Mouse (Mus musculus): Measurements from ENCODE around the gene Hnrnpll.
A peak's percentile ranks its signal among the peaks of the same experiment; 100 is the strongest.
"Not testable (repeated sequence)": the region's sequence is repeated elsewhere in the genome, so short reads cannot be mapped to it uniquely, and the experiment has no call there.

Gene Hnrnpll

DNA sequence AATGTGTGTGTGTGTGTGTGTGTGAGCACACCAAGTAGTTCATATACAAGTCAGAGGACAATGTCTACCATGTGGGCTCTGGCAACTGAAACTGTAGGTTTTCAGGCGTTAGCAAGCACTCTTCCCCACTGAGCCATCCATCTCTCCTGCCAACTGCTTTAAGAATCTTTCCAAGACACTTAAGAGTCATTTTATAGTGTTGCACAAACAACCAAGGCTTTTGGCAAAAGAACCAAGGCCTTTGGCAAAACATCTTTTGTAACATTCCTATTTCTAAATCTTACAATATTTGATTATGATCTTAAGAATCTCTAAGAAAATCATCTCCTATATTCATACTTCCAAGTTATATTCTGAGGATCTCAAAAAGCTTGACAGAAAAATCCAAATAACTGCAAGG is 2.4 kb downstream of the Hnrnpll start:
- DNase-seq (ENCODE audit: low read depth) = no peak

DNA sequence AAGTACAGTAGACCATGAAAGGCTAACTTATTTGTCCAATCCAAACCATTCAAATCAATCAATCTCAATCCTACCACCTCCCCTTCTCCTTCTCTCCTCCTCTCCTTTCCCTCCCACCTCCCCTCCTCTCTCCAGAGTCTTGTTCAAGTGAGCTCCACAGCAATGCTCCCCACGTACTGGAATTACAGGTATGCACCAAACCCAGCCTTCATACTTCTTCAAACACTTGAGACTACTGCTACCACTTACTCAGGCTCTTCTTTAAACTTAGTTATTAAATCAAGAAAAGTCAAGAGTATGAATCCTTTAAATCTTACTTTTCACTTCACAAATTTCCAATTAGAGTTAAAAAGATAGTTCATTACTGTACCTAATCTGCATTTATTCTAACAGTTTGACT is 3.6 kb downstream of the Hnrnpll start:
- no peak for DNase-seq (ENCODE audit: low read depth)

DNA sequence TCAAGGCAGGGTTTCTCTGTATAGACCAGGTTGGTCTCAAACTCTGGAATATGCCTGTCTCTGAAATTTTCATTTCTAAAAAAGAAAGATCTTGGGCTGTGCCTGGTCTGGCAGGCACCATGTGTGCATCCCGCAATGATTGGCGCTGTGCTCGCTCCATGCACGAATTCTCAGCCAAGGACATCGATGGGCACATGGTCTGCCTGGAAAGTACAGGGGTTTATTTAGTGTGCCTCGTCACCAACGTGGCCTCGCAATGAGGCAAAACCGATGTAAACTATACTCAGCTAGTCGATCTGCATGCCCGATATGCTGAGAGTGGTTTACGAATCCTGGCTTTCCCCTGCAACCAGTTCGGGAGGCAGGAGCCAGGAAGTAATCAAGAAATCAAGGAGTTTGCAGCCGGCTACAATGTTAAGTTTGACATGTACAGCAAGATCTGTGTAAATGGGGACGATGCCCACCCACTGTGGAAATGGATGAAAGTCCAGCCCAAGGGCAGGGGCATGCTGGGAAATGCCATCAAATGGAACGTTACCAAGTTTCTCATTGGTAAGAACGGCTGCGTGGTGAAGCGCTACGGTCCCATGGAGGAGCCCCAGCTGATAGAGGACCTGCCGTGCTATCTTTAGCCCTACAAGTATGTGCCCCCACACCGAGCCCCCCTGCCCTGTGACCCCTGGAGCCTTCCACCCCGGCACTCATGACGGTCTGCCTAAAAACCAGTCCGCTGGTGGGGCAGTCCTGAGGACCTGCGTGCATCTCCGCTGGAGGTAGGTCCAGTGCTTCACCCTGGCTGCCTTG is 8.0 kb downstream of the Hnrnpll start:
- DNase-seq (ENCODE audit: low read depth) = no peak

DNA sequence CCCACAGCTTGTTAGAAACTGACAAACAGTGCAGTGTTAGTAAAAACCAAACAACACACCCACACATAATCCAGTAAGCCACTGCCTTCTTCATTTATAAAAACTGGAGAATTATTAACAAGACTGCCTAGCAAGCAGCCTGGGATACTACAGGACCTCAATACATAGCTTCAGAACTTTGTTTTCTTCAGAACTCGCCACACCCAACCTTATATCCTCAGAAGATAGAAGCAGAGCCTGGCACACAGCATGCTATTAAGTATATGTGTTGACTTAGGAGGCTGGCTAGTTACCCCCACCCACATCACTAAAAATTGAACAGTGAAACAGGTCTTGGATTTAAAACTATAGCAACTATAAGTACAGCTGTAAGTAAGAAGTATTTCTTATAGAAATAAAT is 10.5 kb downstream of the Hnrnpll start:
- DNase-seq (ENCODE audit: low read depth) = no peak

DNA sequence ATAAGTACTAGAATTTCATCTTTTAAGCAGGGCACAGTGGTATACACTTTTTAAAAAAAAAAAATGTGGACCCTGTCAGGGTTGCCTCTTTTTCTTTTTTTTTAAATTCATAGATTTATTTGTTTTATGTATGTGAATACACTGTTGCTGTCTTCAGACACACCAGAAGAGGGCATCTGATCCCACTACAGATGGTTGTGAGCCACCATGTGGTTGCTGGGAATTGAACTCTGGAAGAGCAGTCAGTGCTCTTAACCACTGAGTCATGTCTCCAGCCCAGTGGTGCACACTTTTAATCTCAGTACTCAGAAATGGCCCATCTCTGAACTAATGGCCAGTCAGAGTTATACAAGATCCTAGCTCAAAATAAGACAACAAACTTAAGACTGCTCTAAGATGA is 12.8 kb downstream of the Hnrnpll start:
- DNase-seq (ENCODE audit: low read depth) = not testable (repeated sequence)

DNA sequence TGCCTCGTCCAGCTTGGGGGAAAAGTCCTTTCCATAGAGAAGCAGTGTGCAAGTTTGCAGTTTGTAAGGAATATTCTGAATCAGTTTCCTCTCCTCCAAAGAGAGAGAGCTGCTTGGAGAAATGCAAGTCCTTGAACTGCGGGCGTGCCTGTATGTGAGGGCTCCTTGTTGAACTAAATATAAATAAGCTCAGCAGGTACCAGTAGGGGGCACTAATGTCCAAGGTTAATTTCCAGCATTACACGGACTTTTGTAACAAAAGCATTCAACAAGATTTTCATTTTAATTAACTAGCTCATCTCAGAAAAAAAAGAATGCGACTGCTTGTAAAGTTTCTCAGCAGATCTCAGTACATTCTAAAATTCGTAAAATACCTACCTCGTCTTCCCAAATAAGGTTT is 13.9 kb downstream of the Hnrnpll start:
- DNase-seq (ENCODE audit: low read depth) = peak; percentile 58

DNA sequence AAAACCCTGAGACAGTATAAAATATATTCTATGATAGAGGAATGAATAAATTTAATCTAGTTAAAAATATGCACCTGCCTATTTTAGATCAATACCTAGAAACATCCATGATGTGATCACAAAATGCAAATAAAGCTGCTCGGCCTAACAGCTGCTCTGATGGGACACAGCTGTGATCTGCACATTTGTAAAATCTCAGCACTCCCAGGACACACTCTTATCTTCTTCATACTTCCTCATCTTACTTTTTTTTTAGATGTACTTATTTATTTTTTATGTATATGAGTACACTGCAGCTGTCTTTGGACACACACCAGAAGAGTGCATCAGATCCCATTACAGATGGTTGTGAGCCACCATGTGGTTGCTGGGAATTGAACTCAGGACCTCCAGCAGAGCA is 20.4 kb downstream of the Hnrnpll start:
- DNase-seq (ENCODE audit: low read depth) = no peak

DNA sequence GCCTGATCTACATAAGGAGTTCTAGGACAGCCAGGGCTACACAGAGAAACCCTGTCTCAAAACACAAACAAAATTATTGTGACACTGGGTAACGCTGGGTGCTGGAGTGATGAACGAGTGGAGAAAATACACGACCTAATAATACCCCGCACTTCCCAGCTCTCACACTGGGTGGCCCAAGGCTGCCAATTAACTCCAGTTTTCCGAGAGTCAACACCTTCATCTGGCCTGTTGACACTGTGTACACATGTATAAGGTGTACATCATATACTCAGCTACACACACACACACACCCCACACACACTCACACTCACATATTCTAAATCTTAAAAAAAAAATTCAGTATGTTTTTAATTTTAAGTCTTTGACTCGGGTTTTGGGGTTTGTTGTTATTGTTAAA is 33.5 kb downstream of the Hnrnpll start:
- DNase-seq (ENCODE audit: low read depth) = no peak

DNA sequence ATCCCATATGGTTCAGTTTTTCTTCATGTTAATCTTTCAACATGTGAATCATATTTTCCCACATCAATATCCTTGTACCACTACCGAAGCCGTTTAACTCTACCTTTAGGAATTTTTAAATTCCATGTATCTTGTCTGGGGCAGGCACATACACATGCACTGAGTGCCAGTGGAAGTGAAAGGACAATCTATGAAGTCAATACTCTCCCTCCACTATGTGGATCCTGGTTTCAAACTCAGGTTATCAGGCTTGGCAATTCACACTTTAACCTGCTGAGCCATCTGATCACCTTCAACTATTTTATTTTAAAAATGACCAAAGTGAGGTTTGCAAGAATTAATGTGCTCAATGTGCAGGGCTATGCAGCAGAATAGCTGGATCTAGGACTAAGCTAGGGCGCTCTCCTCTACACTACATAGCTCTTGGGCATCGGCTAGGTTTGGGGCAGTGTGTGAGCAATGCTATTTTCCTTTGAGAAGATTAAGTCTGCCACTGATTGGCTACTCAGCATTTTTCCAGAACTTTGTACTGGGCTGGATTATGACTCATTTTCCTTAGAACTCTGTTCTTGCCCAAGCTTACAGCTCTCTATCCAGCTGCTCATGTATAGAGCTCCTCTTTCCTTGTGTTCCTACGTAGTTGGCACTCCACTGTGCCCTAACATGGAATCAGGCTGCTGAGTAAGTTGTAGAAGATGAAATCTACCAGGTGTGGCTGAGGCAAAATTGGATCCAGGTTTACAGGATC is 35.8 kb downstream of the Hnrnpll start:
- DNase-seq (ENCODE audit: low read depth) = peak; percentile 36

DNA sequence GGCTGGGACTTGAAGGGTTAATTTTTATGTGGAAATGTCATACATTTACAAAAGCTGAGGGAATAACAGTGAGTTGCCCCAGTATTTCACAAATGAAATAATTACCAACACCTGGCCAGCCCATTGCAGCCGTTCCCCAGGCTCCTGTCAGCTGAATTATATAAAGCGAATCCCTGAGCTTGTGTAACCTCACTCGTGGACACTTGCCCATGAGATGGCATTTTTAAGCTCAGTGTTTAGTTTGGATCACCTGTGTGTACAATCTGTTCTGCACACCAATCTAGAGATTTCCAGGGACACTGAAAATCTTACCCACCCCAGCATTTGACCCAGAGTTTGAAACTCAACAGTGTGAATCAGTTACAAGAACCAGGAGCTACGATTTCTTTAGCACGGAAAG is 40.0 kb downstream of the Hnrnpll start:
- DNase-seq (ENCODE audit: low read depth) = no peak

DNA sequence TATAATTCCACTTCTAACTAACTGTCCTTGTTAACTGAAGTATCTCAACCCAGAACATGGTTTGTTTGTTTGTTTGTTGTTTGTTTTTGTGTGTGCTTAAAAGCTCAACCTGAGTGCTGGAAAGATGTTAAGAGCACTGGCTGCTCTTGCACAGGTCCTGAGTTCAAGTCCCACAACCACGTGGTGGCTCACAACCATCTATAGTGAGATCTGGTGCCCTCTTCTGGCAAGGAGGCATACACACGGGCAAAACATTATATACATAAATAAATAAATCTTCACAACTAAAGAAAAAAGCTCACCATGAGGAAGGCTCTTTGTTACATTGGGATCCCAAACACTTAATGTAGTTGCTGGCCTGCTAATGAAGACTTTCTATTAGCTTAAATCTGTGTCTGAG is 41.6 kb downstream of the Hnrnpll start:
- no peak for DNase-seq (ENCODE audit: low read depth)

DNA sequence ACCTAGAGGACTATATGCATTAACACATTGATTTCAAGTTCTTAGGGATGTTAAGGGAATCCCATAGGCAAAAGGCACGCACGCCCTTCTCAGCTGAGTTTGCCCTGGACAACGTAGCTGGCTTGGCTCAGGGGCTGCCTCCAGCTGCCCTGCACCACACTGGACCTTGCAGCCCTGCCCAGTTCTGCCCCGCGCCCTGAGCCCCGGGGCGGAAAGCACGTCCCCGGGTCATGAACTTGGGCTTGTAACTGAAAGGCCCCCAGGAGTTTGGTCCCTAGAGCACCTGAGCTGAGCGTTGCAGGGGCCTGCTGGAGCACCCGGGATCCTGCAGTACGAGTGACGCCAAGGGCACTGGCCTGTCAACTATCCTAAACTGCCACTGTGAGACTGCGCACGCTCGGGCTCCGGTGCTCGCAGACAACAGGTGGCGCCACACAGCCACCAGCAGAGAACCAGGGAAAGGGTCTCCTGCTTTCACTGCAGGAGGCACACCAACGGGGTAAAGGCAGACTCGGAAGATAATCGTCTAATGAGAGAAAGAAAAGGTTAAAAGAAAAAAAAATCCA is 43.1 kb downstream of the Hnrnpll start:
- no peak for DNase-seq (ENCODE audit: low read depth)

DNA sequence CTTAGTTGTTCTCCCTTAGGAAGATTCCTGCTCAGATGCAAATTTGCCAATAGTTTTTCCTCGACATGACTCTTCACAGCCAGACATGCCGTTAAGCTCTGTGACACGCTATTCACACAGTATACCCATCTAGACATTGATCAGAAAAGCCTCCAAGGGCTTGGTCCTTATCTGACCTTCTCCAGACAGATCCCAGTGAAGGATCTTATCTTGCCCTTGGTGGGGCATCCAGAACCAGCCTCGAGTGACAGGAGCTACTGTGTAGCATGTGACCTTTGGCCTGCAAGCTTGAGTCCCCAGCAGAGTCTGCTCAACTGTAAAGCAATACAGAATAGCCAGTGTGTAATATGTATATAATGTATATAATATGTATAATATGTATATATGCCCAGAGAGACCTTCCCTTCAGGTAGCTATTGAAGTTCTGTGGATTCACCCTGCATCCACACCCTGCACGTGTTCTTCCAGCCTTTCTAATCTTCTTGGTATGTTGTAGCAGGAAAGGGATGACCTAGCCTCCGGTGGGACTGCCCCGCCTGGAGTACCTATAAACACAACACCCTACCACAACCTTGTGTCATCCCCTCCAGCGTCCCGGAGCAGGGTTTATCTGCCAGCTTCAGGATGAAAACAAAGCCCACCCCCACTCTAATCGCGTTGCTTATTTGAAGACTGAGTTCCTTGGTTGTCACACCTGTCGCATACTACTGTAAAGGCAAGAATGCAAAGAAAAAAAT is 43.7 kb downstream of the Hnrnpll start:
- no peak for DNase-seq (ENCODE audit: low read depth)

DNA sequence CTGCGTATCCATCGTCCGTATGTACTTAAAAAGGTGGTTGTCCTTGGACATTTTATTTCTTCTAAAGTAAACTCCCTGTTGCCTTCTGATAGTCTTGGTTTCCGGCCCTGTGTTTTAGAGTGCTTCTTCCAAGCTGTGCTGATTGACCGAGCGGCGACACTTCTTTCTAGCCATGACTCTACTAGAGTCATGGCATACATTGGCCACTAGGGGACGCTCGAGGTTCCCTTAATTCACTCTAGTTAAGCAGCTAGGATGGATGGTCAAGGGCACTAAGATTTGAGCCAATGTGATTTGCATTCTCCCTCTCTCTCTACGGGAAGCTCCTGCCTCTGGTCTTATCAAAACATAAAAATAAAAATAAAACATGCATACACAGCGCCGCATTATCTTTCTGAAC is 44.7 kb downstream of the Hnrnpll start:
- DNase-seq (ENCODE audit: low read depth) = no peak

DNA sequence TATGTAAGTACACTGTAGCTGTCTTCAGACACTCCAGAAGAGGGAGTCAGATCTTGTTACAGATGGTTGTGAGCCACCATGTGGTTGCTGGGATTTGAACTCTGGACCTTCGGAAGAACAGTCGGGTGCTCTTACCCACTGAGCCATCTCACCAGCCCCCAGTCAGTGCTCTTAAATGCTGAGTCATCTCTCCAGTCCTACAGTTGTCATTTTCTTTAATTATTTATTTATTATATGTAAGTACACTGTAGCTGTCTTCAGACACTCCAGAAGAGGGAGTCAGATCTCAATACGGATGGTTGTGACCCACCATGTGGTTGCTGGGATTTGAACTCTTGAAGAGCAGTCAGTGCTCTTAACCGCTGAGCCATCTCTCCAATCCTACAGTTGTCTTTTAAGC is 45.7 kb downstream of the Hnrnpll start:
- DNase-seq (ENCODE audit: low read depth) = not testable (repeated sequence)

DNA sequence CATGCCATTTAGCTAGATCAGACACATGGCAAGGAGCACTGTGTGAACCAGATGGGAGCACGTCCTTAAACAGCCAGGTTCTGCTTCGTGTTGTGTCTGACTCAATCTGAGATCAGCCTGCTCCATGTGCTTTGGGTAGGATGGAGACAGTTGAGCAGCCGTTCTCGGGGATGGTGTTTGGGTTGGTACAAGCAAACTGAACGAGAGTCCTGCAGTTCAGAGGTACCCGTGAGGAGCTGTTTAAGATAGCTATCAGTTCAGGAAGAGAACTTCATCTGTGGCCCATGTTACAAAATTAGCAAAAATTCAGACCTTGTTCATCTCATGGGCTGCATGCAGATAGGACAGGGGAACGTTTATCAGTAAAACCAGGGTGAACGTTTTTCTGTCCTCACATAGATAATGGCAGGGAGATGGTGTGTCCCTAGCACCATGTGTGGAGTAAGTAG is 47.7 kb downstream of the Hnrnpll start:
- no peak for DNase-seq (ENCODE audit: low read depth)

DNA sequence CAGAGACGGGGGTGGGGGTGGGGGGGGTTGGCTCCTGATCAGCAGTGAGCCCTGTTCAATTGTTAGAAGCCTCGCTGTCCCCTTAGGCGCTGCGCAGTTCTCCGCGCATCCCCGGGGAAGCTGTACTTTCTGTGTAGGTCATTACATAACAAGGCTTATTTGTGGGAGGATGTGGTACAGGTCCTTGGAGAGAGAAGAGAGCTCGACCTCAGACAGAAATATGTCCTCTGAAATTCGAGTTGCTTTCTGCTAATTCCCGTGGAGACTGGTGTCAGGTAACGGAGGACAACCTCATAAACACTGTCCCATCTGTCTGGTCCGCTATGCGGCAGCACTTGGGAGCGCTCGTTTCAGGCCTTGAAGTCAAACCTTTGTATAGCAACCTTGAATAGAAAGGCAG is 52.2 kb downstream of the Hnrnpll start:
- no peak for DNase-seq (ENCODE audit: low read depth)

DNA sequence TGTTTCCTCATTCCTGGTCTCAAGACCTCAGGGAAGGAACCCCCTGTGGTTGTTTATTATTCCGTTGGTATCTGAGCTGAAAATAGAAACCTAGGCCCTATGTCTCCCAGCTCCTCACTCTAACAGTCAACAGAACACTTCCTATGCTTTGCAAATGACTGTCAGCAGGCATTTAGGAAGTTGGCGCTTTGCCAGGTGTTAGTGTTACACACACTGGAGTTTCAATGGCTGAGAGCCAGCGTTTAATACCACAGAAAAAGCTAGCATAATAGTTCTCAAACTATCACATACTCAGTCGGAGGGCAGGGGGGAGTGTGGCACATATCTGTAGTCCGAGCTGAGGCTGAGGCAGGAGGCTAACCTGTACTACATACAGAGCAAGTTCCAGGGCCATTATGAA is 53.3 kb downstream of the Hnrnpll start:
- DNase-seq (ENCODE audit: low read depth) = no peak

DNA sequence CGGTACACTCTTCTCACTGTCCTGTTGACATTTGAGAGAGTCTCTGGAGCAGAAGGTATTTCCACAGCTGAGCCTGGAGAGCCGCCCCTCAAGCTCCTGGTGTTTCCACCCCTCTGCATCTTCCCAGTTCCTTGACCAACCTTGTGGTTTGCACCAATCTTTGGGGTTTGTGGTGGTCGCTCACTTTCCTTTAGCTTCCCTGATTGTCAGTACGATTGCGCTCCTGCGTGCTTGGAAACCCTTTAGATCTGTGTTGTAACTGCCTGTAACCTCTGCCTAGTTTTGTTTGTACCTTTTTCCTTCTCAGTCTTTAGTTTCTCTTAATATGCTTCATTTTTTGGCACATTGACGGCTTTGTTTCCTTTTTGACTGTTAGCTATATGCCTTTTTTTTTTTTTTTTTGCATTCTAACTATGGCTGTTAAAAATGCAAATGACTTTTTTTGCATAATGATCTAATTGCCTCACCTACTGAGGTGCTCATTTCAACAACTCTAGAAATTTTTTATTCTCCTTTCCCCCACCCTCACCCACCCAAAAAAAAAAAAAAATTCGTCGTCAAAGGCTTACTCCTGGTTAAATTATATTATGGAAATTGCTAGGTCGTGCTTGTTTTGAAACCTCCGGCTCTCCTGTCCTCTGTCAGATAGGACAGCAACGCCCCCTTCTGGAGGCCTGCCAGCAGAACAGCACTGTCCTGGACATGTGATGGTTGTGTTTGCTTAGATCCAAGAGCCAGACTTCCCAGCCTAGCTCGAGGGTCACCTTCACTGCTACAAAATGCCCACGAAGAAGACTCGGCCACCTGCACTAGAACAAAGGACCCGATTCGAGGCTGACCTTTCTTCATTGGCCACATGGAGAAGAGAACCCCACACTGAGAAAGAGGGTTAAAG is 57.5 kb downstream of the Hnrnpll start:
- DNase-seq (ENCODE audit: low read depth) = no peak

DNA sequence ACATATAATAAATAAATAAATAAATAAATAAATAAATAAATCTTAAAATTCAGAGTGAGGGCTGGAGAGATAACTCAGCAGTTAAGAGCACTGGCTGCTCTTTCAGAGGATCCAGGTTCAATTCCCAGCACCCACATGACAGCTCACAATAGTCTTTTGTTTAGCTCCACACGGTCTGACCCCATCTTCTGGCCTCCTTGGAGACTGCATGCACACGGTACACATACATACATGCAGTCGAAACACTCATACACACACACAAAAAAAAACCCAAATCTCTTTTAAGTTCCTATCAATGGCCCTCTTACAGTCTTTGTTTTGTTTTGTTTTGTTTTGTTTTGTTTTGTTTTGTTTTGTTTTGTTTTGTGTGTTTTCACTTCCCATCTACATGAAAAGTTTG is 58.3 kb downstream of the Hnrnpll start:
- DNase-seq (ENCODE audit: low read depth) = not testable (repeated sequence)

DNA sequence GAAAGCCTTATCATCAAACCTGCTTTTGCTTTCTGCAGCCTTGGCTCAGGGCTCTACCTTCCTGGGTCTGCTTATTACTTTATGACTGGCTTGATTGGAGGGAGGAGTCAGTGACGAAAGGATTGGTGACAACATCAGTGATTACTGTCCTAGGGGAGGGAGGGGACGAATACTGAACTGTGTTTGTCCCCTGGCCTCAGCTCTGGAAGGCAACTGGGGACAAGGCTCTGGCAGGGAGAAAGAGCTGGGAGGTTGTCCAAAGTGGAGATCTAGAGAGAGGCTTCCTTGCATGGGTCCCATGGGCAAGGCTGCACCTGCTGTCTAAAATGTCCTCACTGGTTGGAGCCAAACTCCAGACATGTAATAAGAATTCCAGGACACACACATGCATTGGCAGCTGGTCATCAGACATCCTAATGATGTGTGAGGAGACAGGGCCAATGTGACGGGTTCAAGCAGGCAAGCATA is 59.7 kb downstream of the Hnrnpll start:
- DNase-seq (ENCODE audit: low read depth) = no peak

Measured in fibroblast of lung, adult 2 months (primary cell).